Mouse (Mus musculus) stomach, embryonic 15.5 days (tissue): ENCODE results near the gene 1810062G17Rik. TPM values are rescaled to one million over a fixed set of nuclear protein-coding genes. Genes with fewer than 3 reads are reported as not detected.

Experiments
- ATAC-seq: fragments of 200-750 bp; cut with Nextera tagmentation; 2 replicates; pipeline ENCODE4 v1.8.0; 2017; ENCODE audit warnings: low read depth, moderate number of reproducible peaks, moderate TSS enrichment; ENCODE audit not compliant: insufficient read depth, low FRiP score
- H3K27ac ChIP-seq: fragments of 300-500 bp; sonication (generic); 2 replicates; pipeline ENCODE4 v1.5.1; 2015; ENCODE audit warnings: mild to moderate bottlenecking, inconsistent platforms
- H3K27me3 ChIP-seq: fragments of 300-500 bp; sonication (generic); replicated peaks from 2 replicates; pipeline ENCODE4 v1.6.1; 2015; ENCODE audit warnings: inconsistent platforms
- H3K36me3 ChIP-seq: fragments of 300-500 bp; sonication (generic); 2 replicates; pipeline ENCODE4 v1.6.1; 2015; ENCODE audit warnings: inconsistent platforms
- H3K4me1 ChIP-seq: fragments of 300-500 bp; sonication (generic); 2 replicates; pipeline ENCODE4 v1.6.1; 2015; ENCODE audit warnings: inconsistent platforms
- H3K4me2 ChIP-seq: fragments of 300-500 bp; sonication (generic); 2 replicates; pipeline ENCODE4 v1.6.1; 2015; ENCODE audit warnings: mild to moderate bottlenecking, inconsistent platforms
- H3K4me3 ChIP-seq: fragments of 300-500 bp; sonication (generic); replicated peaks from 2 replicates; pipeline ENCODE4 v1.5.1; 2015; ENCODE audit warnings: inconsistent platforms
- H3K9ac ChIP-seq: fragments of 300-500 bp; sonication (generic); 2 replicates; pipeline ENCODE4 v1.6.1; 2015; ENCODE audit warnings: inconsistent platforms
- H3K9me3 ChIP-seq: fragments of 300-500 bp; sonication (generic); 2 replicates; pipeline ENCODE4 v1.6.1; 2016; ENCODE audit warnings: inconsistent platforms
- WGBS: fragments of 180-500 bp; shearing (Covaris S2); methylation state at CpG from one replicate; pipeline ENCODE4 v1.1.7; 2015; 5-methylcytosine and 5-hydroxymethylcytosine counted together
- polyA plus RNA-seq: library from polyadenylated mRNA; unstranded; fragments of >200 nt; fragmentation: Nextera tagmentation; extraction: Ambion mirVana; gene quantifications from 2 replicates; pipeline ENCODE4 v1.2.1, GENCODE M21; 2015

1810062G17Rik gene
- polyA plus RNA-seq, 1 experiment from 2014 or later, result 2.2 TPM

GRCm38 (mm10) chr3:36494613-36495012 lies 18.9 kb downstream of the 1810062G17Rik start:
- no peak overlapping the region for H3K27ac ChIP-seq
- H3K4me2 ChIP-seq, result no peak overlapping the region
- H3K27me3 ChIP-seq, result no peaks in the 10 kb centered on the region
- no peaks in the 10 kb centered on the region for H3K4me1 ChIP-seq
- H3K36me3 ChIP-seq, result no peaks in the 10 kb centered on the region
- H3K9me3 ChIP-seq, result no peaks in the 10 kb centered on the region
- no peak overlapping the region for H3K4me3 ChIP-seq
- WGBS, result 81% methylated on average over 2 of the region's 2 CpGs
- no peak overlapping the region for H3K9ac ChIP-seq
- ATAC-seq, result no peak

GRCm38 (mm10) chr3:36495436-36495835 lies 19.7 kb downstream of the 1810062G17Rik start:
- H3K9ac ChIP-seq, result no peak overlapping the region
- H3K4me2 ChIP-seq, result peak overlapping the region; percentile 22; the same call in 1 of the 2 replicates
- H3K27me3 ChIP-seq, result no peaks in the 10 kb centered on the region
- peak; percentile 80 for ATAC-seq
- WGBS, result 10% methylated on average over 6 of the region's 6 CpGs
- no peaks in the 10 kb centered on the region for H3K36me3 ChIP-seq
- H3K4me3 ChIP-seq, result 0 out of 2 replicates have a peak overlapping the region, but pooled peaks have one; percentile 5
- no peaks in the 10 kb centered on the region for H3K4me1 ChIP-seq
- H3K27ac ChIP-seq, result no peak overlapping the region
- H3K9me3 ChIP-seq, result no peaks in the 10 kb centered on the region

- no peak overlapping the region for H3K27ac ChIP-seq
- WGBS, result 84% methylated on average over 9 of the region's 9 CpGs
- H3K9me3 ChIP-seq, result no peaks in the 10 kb centered on the region
- H3K4me1 ChIP-seq, result no peaks in the 10 kb centered on the region
- H3K4me3 ChIP-seq, result no peak overlapping the region
- H3K9ac ChIP-seq, result no peak overlapping the region
- no peaks in the 10 kb centered on the region for H3K27me3 ChIP-seq
- H3K4me2 ChIP-seq, result no peak overlapping the region
- no peak for ATAC-seq
- no peaks in the 10 kb centered on the region for H3K36me3 ChIP-seq
Measured at GRCm38 (mm10) chr3:36496273-36496672, 20.5 kb downstream of the 1810062G17Rik start.

- no peak for ATAC-seq
- H3K27ac ChIP-seq, result no peak overlapping the region
- H3K4me1 ChIP-seq, result no peaks in the 10 kb centered on the region
- H3K4me2 ChIP-seq, result no peak overlapping the region
- no peaks in the 10 kb centered on the region for H3K27me3 ChIP-seq
- H3K36me3 ChIP-seq, result no peaks in the 10 kb centered on the region
- H3K4me3 ChIP-seq, result no peak overlapping the region
- WGBS, result 20% methylated on average over 14 of the region's 14 CpGs
- no peak overlapping the region for H3K9ac ChIP-seq
- no peaks in the 10 kb centered on the region for H3K9me3 ChIP-seq
Measured at GRCm38 (mm10) chr3:36496746-36497145, 21.0 kb downstream of the 1810062G17Rik start.

- Histone ChIP-seq H3K4me2 (no peak overlapping the region), H3K9ac (no peak overlapping the region), H3K9me3 (no peaks in the 10 kb centered on the region), H3K4me3 (no peak overlapping the region), H3K4me1 (no peaks in the 10 kb centered on the region), H3K36me3 (no peaks in the 10 kb centered on the region), H3K27me3 (no peaks in the 10 kb centered on the region), H3K27ac (no peak overlapping the region)
- no peak for ATAC-seq
- 83% methylated on average over 6 of the region's 6 CpGs for WGBS
Measured at GRCm38 (mm10) chr3:36498224-36498623, 22.5 kb downstream of the 1810062G17Rik start.

GRCm38 (mm10) chr3:36499418-36499817 lies 23.7 kb downstream of the 1810062G17Rik start:
- WGBS, result 91% methylated on average over 7 of the region's 7 CpGs
- no peaks in the 10 kb centered on the region for H3K36me3 ChIP-seq
- no peaks in the 10 kb centered on the region for H3K27me3 ChIP-seq
- H3K9me3 ChIP-seq, result no peaks in the 10 kb centered on the region
- no peak overlapping the region for H3K4me2 ChIP-seq
- no peaks in the 10 kb centered on the region for H3K4me1 ChIP-seq
- H3K4me3 ChIP-seq, result no peak overlapping the region
- no peak for ATAC-seq
- no peak overlapping the region for H3K27ac ChIP-seq
- no peak overlapping the region for H3K9ac ChIP-seq

GRCm38 (mm10) chr3:36500976-36501375 lies 25.2 kb downstream of the 1810062G17Rik start:
- no peak for ATAC-seq
- Histone ChIP-seq H3K9me3 (no peaks in the 10 kb centered on the region), H3K4me1 (no peaks in the 10 kb centered on the region), H3K36me3 (no peaks in the 10 kb centered on the region), H3K9ac (no peak overlapping the region), H3K27me3 (no peaks in the 10 kb centered on the region), H3K4me2 (no peak overlapping the region), H3K27ac (no peak overlapping the region), H3K4me3 (no peak overlapping the region)
- 80% methylated on average over 8 of the region's 8 CpGs for WGBS

- Histone ChIP-seq H3K36me3 (no peaks in the 10 kb centered on the region), H3K9me3 (no peaks in the 10 kb centered on the region), H3K4me1 (no peaks in the 10 kb centered on the region), H3K9ac (no peak overlapping the region), H3K4me3 (no peak overlapping the region), H3K4me2 (no peak overlapping the region), H3K27me3 (no peaks in the 10 kb centered on the region), H3K27ac (no peak overlapping the region)
- 68% methylated on average over 7 of the region's 7 CpGs for WGBS
- no peak for ATAC-seq
Measured at GRCm38 (mm10) chr3:36501546-36501945, 25.8 kb downstream of the 1810062G17Rik start.

- H3K9ac ChIP-seq, result no peak overlapping the region
- no peaks in the 10 kb centered on the region for H3K9me3 ChIP-seq
- no peaks in the 10 kb centered on the region for H3K36me3 ChIP-seq
- WGBS, result 78% methylated on average over 8 of the region's 8 CpGs
- H3K4me1 ChIP-seq, result no peaks in the 10 kb centered on the region
- no peak overlapping the region for H3K4me2 ChIP-seq
- H3K27ac ChIP-seq, result no peak overlapping the region
- no peak for ATAC-seq
- H3K4me3 ChIP-seq, result no peak overlapping the region
- no peaks in the 10 kb centered on the region for H3K27me3 ChIP-seq
Measured at GRCm38 (mm10) chr3:36505306-36505705, 29.6 kb downstream of the 1810062G17Rik start.

GRCm38 (mm10) chr3:36505809-36506735 lies 30.3 kb downstream of the 1810062G17Rik start:
- ATAC-seq, result no peak
- no peaks in the 10 kb centered on the region for H3K27me3 ChIP-seq
- H3K27ac ChIP-seq, result no peak overlapping the region
- H3K4me1 ChIP-seq, result no peaks in the 10 kb centered on the region
- H3K4me3 ChIP-seq, result no peak overlapping the region
- H3K4me2 ChIP-seq, result no peak overlapping the region
- no peak overlapping the region for H3K9ac ChIP-seq
- H3K36me3 ChIP-seq, result no peaks in the 10 kb centered on the region
- no peaks in the 10 kb centered on the region for H3K9me3 ChIP-seq
- 72% methylated on average over 10 of the region's 10 CpGs for WGBS

GRCm38 (mm10) chr3:36511491-36511890 lies 35.8 kb downstream of the 1810062G17Rik start:
- Histone ChIP-seq H3K36me3 (no peaks in the 10 kb centered on the region), H3K4me2 (no peak overlapping the region), H3K4me3 (no peak overlapping the region), H3K4me1 (no peaks in the 10 kb centered on the region), H3K9ac (no peak overlapping the region), H3K9me3 (no peaks in the 10 kb centered on the region), H3K27me3 (no peaks in the 10 kb centered on the region), H3K27ac (no peak overlapping the region)
- WGBS, result 71% methylated on average over 6 of the region's 6 CpGs
- ATAC-seq, result no peak

- ATAC-seq, result no peak
- Histone ChIP-seq H3K4me1 (no peaks in the 10 kb centered on the region), H3K4me2 (no peak overlapping the region), H3K36me3 (no peaks in the 10 kb centered on the region), H3K9ac (no peak overlapping the region), H3K9me3 (no peaks in the 10 kb centered on the region), H3K27me3 (peaks cover 12% of the 10 kb centered on the region), H3K4me3 (no peak overlapping the region), H3K27ac (no peak overlapping the region)
- 85% methylated on average over 9 of the region's 9 CpGs for WGBS
Measured at GRCm38 (mm10) chr3:36516196-36516595, 40.5 kb downstream of the 1810062G17Rik start.
